Mouse (Mus musculus) forebrain, embryonic 13.5 days (tissue): ENCODE measurements around the gene Vwa3b. TPM values are rescaled to one million over a fixed set of nuclear protein-coding genes. Genes with fewer than 3 reads are reported as not detected.

Source experiments
- ATAC-seq: fragments of 200-750 bp; cut with Nextera tagmentation; 2 replicates; pipeline ENCODE4 v1.8.0; 2017
- H3K27ac ChIP-seq: fragments of 300-500 bp; sonication (generic); 2 replicates; pipeline ENCODE4 v1.5.1; 2015; ENCODE audit warnings: inconsistent platforms, mild to moderate bottlenecking, moderate library complexity
- H3K27me3 ChIP-seq: fragments of 300-500 bp; sonication (generic); 2 replicates; pipeline ENCODE4 v1.6.1; 2015; ENCODE audit warnings: mild to moderate bottlenecking, inconsistent platforms
- H3K36me3 ChIP-seq: fragments of 300-500 bp; sonication (generic); 2 replicates; pipeline ENCODE4 v1.6.1; 2015; ENCODE audit warnings: mild to moderate bottlenecking, inconsistent platforms; ENCODE audit not compliant: poor library complexity, severe bottlenecking
- H3K4me1 ChIP-seq: fragments of 300-500 bp; sonication (generic); 2 replicates; pipeline ENCODE4 v1.6.1; 2015; ENCODE audit warnings: inconsistent platforms
- H3K4me2 ChIP-seq: fragments of 300-500 bp; sonication (generic); 2 replicates; pipeline ENCODE4 v1.6.1; 2015; ENCODE audit warnings: inconsistent platforms, mild to moderate bottlenecking, moderate library complexity
- H3K4me3 ChIP-seq: fragments of 300-500 bp; sonication (generic); 2 replicates; pipeline ENCODE4 v1.5.1; 2015; ENCODE audit warnings: mild to moderate bottlenecking, inconsistent platforms
- H3K9ac ChIP-seq: fragments of 300-500 bp; sonication (generic); 2 replicates; pipeline ENCODE4 v1.6.1; 2015; ENCODE audit warnings: mild to moderate bottlenecking, inconsistent platforms
- H3K9me3 ChIP-seq: fragments of 300-500 bp; sonication (generic); replicated peaks from 2 replicates; pipeline ENCODE4 v1.6.1; 2016; ENCODE audit warnings: inconsistent platforms
- whole genome bisulfite sequencing: fragments of 180-500 bp; shearing (Covaris S2); methylation state at CpG from one replicate; pipeline ENCODE4 v1.1.7; 2015; 5-methylcytosine and 5-hydroxymethylcytosine counted together
- polyA plus RNA-seq: library from polyadenylated mRNA; unstranded; fragments of >200 nt; fragmentation: Nextera tagmentation; extraction: Ambion mirVana; gene quantifications from 2 replicates; pipeline ENCODE4 v1.2.1, GENCODE M21; 2015

Gene Vwa3b
- polyA plus RNA-seq, 1 experiment from 2014 or later = 0.88 TPM

DNA sequence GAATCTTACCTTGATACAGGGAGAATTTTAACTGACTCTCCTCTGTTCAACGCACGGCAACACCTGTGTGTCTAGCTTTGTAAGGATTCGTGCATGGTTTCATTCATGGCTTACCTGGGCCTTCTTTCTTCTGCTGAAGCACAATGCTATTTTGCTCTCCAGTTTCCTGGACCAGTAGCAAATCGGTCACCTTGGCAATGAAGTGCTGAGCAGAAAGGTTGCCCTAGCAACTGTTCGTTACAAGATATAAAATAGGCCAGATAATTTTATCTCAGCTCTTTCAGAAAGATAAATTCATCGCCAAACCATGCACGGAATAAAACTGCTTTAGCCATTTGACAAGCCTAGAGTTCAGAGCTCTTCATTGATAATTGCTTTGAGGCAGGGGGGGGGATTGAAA, 123.5 kb downstream of the Vwa3b start:
- Histone ChIP-seq H3K4me1 (no peaks in the 10 kb centered on the region), H3K9me3 (no peaks in the 10 kb centered on the region; the same call in 1 of the 2 replicates), H3K4me2 (no peak overlapping the region), H3K36me3 (no peaks in the 10 kb centered on the region), H3K27me3 (no peaks in the 10 kb centered on the region), H3K27ac (no peak overlapping the region), H3K4me3 (no peak overlapping the region), H3K9ac (no peak overlapping the region)
- ATAC-seq = no peak
- WGBS = 81% methylated on average over 7 of the region's 7 CpGs

DNA sequence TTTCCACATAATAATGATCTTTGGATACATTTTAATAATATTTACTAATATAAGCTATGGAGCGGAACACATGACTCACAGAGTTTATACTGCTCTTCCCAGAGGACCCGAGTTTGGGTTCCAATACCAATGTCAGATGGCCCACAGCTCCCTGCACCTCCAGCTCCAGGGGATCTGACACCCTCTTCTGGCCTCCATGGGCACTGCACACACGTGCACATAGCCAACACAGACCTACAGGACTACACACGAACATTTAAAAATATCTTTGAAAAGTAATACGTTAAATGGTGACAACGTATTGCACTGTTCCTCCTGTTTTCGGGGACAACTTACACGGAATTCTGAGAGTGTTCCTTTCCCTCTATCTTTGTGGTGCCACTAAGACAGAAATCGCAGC, 125.5 kb downstream of the Vwa3b start:
- WGBS = 91% methylated on average over 9 of the region's 9 CpGs
- Histone ChIP-seq H3K4me2 (no peak overlapping the region), H3K27ac (no peak overlapping the region), H3K9me3 (no peaks in the 10 kb centered on the region; the same call in 1 of the 2 replicates), H3K36me3 (no peaks in the 10 kb centered on the region), H3K9ac (no peak overlapping the region), H3K4me1 (no peaks in the 10 kb centered on the region), H3K27me3 (no peaks in the 10 kb centered on the region), H3K4me3 (no peak overlapping the region)
- ATAC-seq = no peak

DNA sequence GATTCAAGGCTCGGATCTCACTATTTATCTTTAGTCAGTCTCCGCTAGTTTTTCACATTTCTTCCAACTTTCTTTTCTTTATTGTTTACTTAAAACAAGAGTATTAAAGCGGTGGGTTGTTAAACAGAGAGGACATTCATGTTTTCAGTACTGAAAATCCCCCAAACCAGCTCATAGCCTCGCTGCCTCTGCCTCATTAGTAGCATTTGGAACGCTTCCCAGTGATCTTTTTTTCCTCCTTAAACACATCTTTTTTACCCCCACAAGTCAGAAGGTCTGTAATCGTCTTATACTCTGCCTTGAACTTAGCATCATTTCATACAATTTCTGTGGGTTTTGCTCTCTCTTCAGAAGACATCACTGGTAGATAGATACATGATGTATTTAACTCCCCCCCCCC, 139.7 kb downstream of the Vwa3b start:
- no peaks in the 10 kb centered on the region for H3K27me3 ChIP-seq
- no peak overlapping the region for H3K4me3 ChIP-seq
- no peak for ATAC-seq
- peaks cover 12% of the 10 kb centered on the region for H3K4me1 ChIP-seq
- H3K9ac ChIP-seq = no peak overlapping the region
- no peaks in the 10 kb centered on the region; the same call in 1 of the 2 replicates for H3K9me3 ChIP-seq
- H3K27ac ChIP-seq = no peak overlapping the region
- 21% methylated on average over 6 of the region's 6 CpGs for WGBS
- no peak overlapping the region for H3K4me2 ChIP-seq
- no peaks in the 10 kb centered on the region for H3K36me3 ChIP-seq

DNA sequence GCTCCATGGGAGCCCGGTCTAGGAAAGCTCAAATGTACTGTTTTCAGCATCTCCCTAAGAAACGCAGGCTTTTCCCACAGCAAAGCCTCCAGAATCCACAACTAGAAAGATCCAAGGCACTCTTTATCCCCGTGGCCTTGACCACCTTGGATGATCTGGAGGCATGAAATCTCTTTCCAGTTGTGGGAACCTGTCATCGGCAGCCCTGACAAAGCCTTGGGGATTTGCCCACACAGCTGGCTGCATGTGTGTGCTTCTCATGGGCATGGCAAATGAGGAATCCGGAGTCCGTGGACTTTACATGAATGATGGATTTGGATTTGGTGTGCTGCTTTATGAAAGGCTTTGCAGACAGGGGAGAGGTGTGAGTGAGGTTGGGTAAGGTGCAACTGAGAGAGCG, 141.5 kb downstream of the Vwa3b start:
- H3K27ac ChIP-seq = no peak overlapping the region
- H3K4me2 ChIP-seq = no peak overlapping the region
- no peaks in the 10 kb centered on the region for H3K9me3 ChIP-seq
- peaks cover 12% of the 10 kb centered on the region for H3K4me1 ChIP-seq
- no peaks in the 10 kb centered on the region for H3K27me3 ChIP-seq
- WGBS = 84% methylated on average over 7 of the region's 7 CpGs
- H3K36me3 ChIP-seq = no peaks in the 10 kb centered on the region
- H3K4me3 ChIP-seq = no peak overlapping the region
- no peak for ATAC-seq
- no peak overlapping the region for H3K9ac ChIP-seq

DNA sequence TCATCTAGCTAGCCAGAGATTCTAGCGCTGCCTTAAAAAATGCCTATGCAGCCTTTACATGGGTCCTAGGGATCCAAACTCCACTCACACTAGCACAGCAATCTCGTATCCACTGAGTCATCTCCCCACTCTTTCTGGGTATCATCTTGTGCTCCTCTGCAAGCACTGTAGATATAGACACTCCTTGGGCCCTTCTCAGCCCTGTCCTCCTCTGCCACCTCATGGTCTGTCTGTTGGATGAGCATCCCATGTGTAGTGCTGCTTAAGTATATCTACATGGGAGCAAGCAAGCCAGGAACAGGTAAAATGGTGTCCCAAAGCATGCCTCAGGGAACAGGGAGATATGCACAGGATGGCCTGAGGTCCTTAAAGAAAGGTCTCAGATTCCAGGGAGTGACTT, 151.5 kb downstream of the Vwa3b start:
- ATAC-seq = no peak
- H3K9me3 ChIP-seq = no peaks in the 10 kb centered on the region
- 90% methylated on average over 2 of the region's 2 CpGs for WGBS

DNA sequence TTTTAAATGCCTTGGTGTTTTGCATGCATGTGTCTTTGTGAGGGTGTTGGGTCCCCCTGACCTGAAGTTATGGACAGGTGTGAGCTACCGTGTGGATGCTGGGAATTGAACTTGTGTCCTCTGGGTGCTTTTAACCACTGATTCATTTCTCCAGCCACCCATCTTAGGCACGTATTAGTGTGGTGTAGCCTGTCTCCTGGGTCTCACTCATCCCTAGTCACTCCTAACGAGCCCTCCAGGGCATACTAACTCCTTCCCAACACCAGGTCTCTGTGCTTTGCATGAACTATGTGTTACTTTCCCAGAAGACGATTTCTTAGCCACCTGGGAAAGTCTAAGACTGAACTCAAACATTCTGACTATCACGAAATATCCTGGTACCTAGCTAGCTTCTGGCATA, 153.5 kb downstream of the Vwa3b start:
- Histone ChIP-seq H3K9me3 (no peaks in the 10 kb centered on the region), H3K27ac (no peak overlapping the region), H3K4me1 (no peaks in the 10 kb centered on the region), H3K4me3 (no peak overlapping the region), H3K27me3 (no peaks in the 10 kb centered on the region), H3K9ac (no peak overlapping the region), H3K4me2 (no peak overlapping the region), H3K36me3 (no peaks in the 10 kb centered on the region)
- 65% methylated on average over 5 of the region's 5 CpGs for WGBS
- no peak for ATAC-seq

More for the DNA sequence above, 151.5 kb downstream of the Vwa3b start:
- H3K4me3 ChIP-seq = no peak overlapping the region
- H3K36me3 ChIP-seq = no peaks in the 10 kb centered on the region
- no peak overlapping the region for H3K27ac ChIP-seq
- H3K27me3 ChIP-seq = no peaks in the 10 kb centered on the region
- H3K4me2 ChIP-seq = no peak overlapping the region
- no peaks in the 10 kb centered on the region for H3K4me1 ChIP-seq
- no peak overlapping the region for H3K9ac ChIP-seq

DNA sequence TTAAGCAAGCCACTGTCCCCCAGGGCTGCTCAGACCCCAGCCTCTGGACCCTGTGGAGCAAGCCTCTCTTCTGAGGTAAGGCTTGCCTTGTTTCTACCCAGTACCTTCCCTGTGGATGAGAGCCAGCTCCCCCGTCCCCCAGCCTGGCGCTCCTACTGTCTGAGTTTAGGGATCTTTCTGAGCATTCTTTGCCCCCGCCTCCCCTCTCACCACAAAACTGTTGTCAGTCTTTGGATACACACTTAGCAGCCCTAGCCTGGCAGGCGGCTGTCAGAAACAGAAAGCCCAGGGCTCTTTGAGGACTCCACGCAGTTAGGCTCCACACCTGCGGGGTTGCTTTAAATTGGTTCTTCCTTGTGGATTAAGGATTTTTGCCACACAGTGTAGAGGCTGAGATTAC, 160.7 kb downstream of the Vwa3b start:
- H3K9me3 ChIP-seq = 0 out of 2 replicates have a peak, but pooled peaks cover 3% of the 10 kb centered on the region
- WGBS = 37% methylated on average over 6 of the region's 6 CpGs

DNA sequence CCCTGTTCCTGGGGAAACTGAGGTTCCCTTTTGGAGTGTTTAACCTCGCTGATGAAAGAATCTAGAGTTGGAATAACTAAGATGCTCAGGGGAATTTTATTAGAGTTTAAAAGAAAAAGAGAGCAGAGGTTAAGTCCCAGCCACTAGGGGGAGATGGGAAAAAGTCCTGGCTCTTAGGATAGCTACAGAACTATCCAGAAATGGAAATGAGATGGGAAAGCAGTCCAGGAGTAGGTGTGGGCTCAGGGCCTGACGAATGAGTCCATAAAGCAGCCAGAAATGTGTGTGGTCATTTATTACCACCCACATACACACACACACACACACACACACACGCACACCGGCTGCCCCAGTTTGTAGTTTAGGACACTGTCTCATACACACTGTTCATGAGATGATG, 168.2 kb downstream of the Vwa3b start:
- no peak overlapping the region for H3K27ac ChIP-seq
- H3K4me2 ChIP-seq = no peak overlapping the region
- WGBS = 62% methylated on average over 4 of the region's 4 CpGs
- no peaks in the 10 kb centered on the region for H3K36me3 ChIP-seq
- H3K4me1 ChIP-seq = no peaks in the 10 kb centered on the region
- H3K27me3 ChIP-seq = no peaks in the 10 kb centered on the region
- H3K9ac ChIP-seq = no peak overlapping the region
- H3K9me3 ChIP-seq = 0 out of 2 replicates have a peak, but pooled peaks cover 3% of the 10 kb centered on the region
- ATAC-seq = no peak
- H3K4me3 ChIP-seq = no peak overlapping the region

More for the DNA sequence above, 160.7 kb downstream of the Vwa3b start:
- no peak overlapping the region for H3K4me2 ChIP-seq
- H3K4me1 ChIP-seq = no peaks in the 10 kb centered on the region; the same call in none of the 2 replicates
- H3K4me3 ChIP-seq = no peak overlapping the region
- H3K27ac ChIP-seq = no peak overlapping the region
- no peaks in the 10 kb centered on the region for H3K27me3 ChIP-seq
- H3K36me3 ChIP-seq = no peaks in the 10 kb centered on the region
- ATAC-seq = no peak
- H3K9ac ChIP-seq = no peak overlapping the region

DNA sequence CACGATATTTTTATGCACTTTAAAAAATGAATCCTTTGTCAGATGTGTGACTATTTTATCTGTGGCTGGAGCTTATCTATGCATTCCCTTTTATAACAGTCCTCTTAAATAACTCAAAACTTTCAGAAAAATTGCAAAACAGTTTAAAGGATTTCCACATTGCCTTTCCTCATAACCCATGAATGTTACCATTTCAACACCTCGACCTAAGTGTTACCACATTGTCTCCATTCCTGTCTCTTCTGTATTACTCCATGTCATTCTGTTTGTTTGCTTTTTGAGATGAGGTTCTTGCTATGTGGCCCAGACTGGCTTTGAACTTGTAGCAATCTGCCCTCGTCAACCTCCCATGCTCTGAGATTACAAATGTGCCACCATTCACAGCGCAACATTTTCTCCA, 175.0 kb downstream of the Vwa3b start:
- 89% methylated on average over 4 of the region's 4 CpGs for WGBS
- no peak overlapping the region for H3K4me2 ChIP-seq
- ATAC-seq = no peak
- no peak overlapping the region for H3K27ac ChIP-seq
- H3K9ac ChIP-seq = no peak overlapping the region
- no peaks in the 10 kb centered on the region for H3K9me3 ChIP-seq
- no peaks in the 10 kb centered on the region for H3K4me1 ChIP-seq
- H3K36me3 ChIP-seq = no peaks in the 10 kb centered on the region
- H3K4me3 ChIP-seq = no peak overlapping the region
- H3K27me3 ChIP-seq = no peaks in the 10 kb centered on the region

DNA sequence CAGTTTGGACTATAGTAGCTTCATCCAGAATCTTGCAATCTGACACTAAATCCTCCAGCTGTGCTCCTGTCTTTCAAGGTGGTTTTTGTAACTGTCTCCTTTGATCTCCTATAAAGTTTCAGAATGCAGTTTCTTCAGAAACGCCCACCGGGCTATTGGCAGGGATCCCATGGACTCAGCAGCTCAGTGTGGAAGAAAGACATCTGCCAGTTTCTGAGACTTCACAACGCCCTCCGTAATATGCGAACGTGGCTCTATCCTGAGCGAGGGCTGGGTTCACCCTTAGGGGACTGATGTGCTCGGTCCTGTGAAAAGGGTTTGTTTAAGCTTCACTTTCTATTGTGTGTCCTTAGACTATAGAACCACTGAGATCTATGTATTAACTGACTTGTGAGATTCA, 181.3 kb downstream of the Vwa3b start:
- H3K4me1 ChIP-seq = no peaks in the 10 kb centered on the region
- no peaks in the 10 kb centered on the region for H3K36me3 ChIP-seq
- H3K9me3 ChIP-seq = no peaks in the 10 kb centered on the region
- no peak overlapping the region for H3K9ac ChIP-seq
- H3K4me2 ChIP-seq = no peak overlapping the region
- no peak overlapping the region for H3K27ac ChIP-seq
- H3K27me3 ChIP-seq = no peaks in the 10 kb centered on the region
- 77% methylated on average over 8 of the region's 8 CpGs for WGBS
- no peak for ATAC-seq
- H3K4me3 ChIP-seq = no peak overlapping the region

DNA sequence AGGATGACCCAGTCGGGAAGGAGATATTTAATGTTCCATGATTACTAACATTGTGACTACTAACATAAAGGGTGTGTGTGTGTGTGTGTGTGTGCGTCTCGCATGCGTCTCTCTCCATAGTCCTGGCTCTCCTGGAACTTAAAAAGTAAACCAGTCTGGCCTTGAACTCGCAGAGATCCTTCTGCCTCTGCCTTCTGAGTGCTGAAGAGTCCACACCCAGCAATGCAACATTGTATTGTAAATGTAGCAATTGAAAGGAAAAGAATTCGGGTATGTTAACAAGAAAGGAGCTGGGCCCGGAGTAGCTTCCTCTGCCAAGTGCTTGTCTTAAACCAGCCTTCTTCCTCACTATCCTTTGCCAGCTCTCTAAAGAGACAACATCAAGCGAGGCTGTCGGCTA, 186.0 kb downstream of the Vwa3b start:
- no peak overlapping the region for H3K9ac ChIP-seq
- no peak overlapping the region for H3K4me2 ChIP-seq
- no peaks in the 10 kb centered on the region for H3K4me1 ChIP-seq
- H3K27me3 ChIP-seq = 0 out of 2 replicates have a peak, but pooled peaks cover 2% of the 10 kb centered on the region
- H3K4me3 ChIP-seq = no peak overlapping the region
- no peaks in the 10 kb centered on the region for H3K9me3 ChIP-seq
- H3K27ac ChIP-seq = no peak overlapping the region
- 89% methylated on average over 9 of the region's 9 CpGs for WGBS
- no peak for ATAC-seq
- H3K36me3 ChIP-seq = no peaks in the 10 kb centered on the region

DNA sequence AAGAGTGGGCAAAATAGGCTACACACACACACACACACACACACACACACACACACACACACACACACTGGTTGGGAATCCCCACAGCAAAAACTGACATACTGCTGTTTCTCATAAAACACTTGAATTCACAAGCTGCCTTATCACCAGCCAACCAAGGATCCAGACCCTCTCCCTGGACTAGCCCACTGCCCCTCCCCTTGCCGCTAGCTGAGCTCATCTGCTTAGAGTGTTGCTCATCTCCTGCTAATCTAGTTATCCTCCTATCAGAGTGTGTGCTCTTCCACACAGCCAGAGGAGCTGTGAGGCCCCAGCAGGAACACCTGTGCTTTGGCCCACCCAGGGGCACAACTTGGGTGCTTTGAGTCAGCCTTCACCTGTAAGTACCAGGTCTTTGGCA, 187.7 kb downstream of the Vwa3b start, which contains the start of gene Cnga3:
Gene Cnga3 (plus strand): TSS at position 291 of the 400 bp plus-strand sequence.
- no peak within 1 kb of the TSS for H3K27ac ChIP-seq
- H3K4me1 ChIP-seq = 0 out of 2 replicates have a peak, but pooled peaks cover 5% of the 10 kb centered on the region
- no peaks in the 10 kb centered on the region for H3K9me3 ChIP-seq
- H3K4me2 ChIP-seq = no peak within 1 kb of the TSS
- ATAC-seq = no peak
- H3K4me3 ChIP-seq = no peak within 1 kb of the TSS
- H3K36me3 ChIP-seq = no peaks in the 10 kb centered on the region
- 56% methylated on average over 1 of the region's 1 CpGs for WGBS
- no peak within 1 kb of the TSS for H3K9ac ChIP-seq
- H3K27me3 ChIP-seq = 0 out of 2 replicates have a peak, but pooled peaks cover 8% of the 10 kb centered on the region

DNA sequence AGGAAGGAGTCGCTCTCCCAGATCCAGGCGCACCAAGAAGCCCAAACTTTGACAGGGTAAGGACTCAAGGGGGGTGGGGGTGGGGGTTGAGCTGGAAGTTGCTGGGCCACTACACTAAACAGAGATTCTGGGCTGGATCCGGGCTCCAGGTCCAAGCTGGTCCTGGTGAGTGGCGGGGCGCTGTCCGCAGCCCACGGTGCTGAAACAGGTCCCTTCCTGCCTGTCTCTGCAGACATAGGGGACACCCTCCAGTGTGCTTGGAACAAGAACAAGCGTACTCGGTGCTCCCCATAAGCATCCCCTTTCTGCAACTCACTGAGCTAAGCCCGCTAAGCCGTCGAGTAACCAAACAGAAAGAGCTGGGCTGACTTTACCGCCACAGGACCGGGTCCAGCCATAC, 192.0 kb downstream of the Vwa3b start:
- WGBS = 5% methylated on average over 14 of the region's 14 CpGs
- Histone ChIP-seq H3K4me1 (peaks cover 20% of the 10 kb centered on the region), H3K27me3 (0 out of 2 replicates have a peak, but pooled peaks cover 8% of the 10 kb centered on the region), H3K27ac (no peak overlapping the region), H3K9ac (no peak overlapping the region), H3K9me3 (no peaks in the 10 kb centered on the region), H3K36me3 (no peaks in the 10 kb centered on the region), H3K4me3 (no peak overlapping the region), H3K4me2 (no peak overlapping the region)
- ATAC-seq = no peak
